Mouse (Mus musculus) intestine, postnatal 0 days (tissue): ENCODE measurements around the gene Gm16253. TPM values are rescaled to one million over a fixed set of nuclear protein-coding genes. Genes with fewer than 3 reads are reported as not detected.

Source experiments
- ATAC-seq: fragments of 200-750 bp; cut with Nextera tagmentation; 2 replicates; pipeline ENCODE4 v1.8.0; 2017; ENCODE audit warnings: mild to moderate bottlenecking, moderate TSS enrichment, moderate library complexity
- H3K27ac ChIP-seq: fragments of 300-500 bp; sonication (generic); 2 replicates; pipeline ENCODE4 v1.5.1; 2014; ENCODE audit warnings: mild to moderate bottlenecking, low read depth, low read length, moderate library complexity
- H3K27me3 ChIP-seq: fragments of 300-500 bp; sonication (generic); replicated peaks from 2 replicates; pipeline ENCODE4 v1.6.1; 2014; ENCODE audit warnings: low read length, mixed read lengths; ENCODE audit not compliant: control insufficient read depth, insufficient read depth
- H3K36me3 ChIP-seq: fragments of 300-500 bp; sonication (generic); 2 replicates; pipeline ENCODE4 v1.6.1; 2014; ENCODE audit warnings: mild to moderate bottlenecking, moderate library complexity; ENCODE audit not compliant: control insufficient read depth, insufficient read depth
- H3K4me1 ChIP-seq: fragments of 300-500 bp; sonication (generic); replicated peaks from 2 replicates; pipeline ENCODE4 v1.6.1; 2014; ENCODE audit warnings: antibody characterized with exemption, low read length, mixed read lengths; ENCODE audit not compliant: control insufficient read depth, insufficient read depth
- H3K4me2 ChIP-seq: fragments of 300-500 bp; sonication (generic); replicated peaks from 2 replicates; pipeline ENCODE4 v1.6.1; 2014; ENCODE audit warnings: low read depth, mild to moderate bottlenecking, moderate library complexity
- H3K4me3 ChIP-seq: fragments of 300-500 bp; sonication (generic); 2 replicates; pipeline ENCODE4 v1.5.1; 2014; ENCODE audit warnings: low read depth, low read length
- H3K9ac ChIP-seq: fragments of 300-500 bp; sonication (generic); 2 replicates; pipeline ENCODE4 v1.6.1; 2014; ENCODE audit warnings: mild to moderate bottlenecking, low read depth, low read length
- H3K9me3 ChIP-seq: fragments of 300-500 bp; sonication (generic); 2 replicates; pipeline ENCODE4 v1.6.1; 2016; ENCODE audit warnings: mixed run types; ENCODE audit not compliant: control insufficient read depth
- CTCF ChIP-seq: sonication (generic); IDR thresholded peaks from 2 replicates; pipeline ENCODE4 v1.5.1; 2016; ENCODE audit warnings: low read depth, mild to moderate bottlenecking, control low read depth, antibody characterized with exemption, moderate library complexity
- WGBS: fragments of 180-500 bp; shearing (Covaris S2); extraction: QIAGEN DNeasy Blood & Tissue Kit; methylation state at CpG from one replicate; pipeline ENCODE4 v1.1.7; 2014; 5-methylcytosine and 5-hydroxymethylcytosine counted together
- polyA plus RNA-seq: library from polyadenylated mRNA; unstranded; fragments of >200 nt; fragmentation: Nextera tagmentation; extraction: Ambion mirVana; gene quantifications from 2 replicates; pipeline ENCODE4 v1.2.1, GENCODE M21; 2015

Gene Gm16253
- polyA plus RNA-seq, 1 experiment from 2014 or later: 0.31 TPM

GRCm38 (mm10) chr3:96555041-96555596 lies 21.7 kb upstream of the Gm16253 start:
- Histone ChIP-seq H3K9ac (no peak overlapping the region), H3K4me1 (0 out of 2 replicates have a peak, but pooled peaks cover 3% of the 10 kb centered on the region), H3K4me2 (peak overlapping the region; percentile 37), H3K36me3 (peaks cover 12% of the 10 kb centered on the region), H3K27me3 (no peaks in the 10 kb centered on the region), H3K4me3 (no peak overlapping the region), H3K9me3 (no peaks in the 10 kb centered on the region), H3K27ac (peak overlapping the region; percentile 98)
- WGBS: 35% methylated on average over 12 of the region's 12 CpGs
- ATAC-seq: no peak
- TF ChIP-seq CTCF: no peak

- TF ChIP-seq CTCF: no peak
- 0 out of 2 replicates have a peak, but pooled peaks cover 3% of the 10 kb centered on the region for H3K4me1 ChIP-seq
- peak overlapping the region; percentile 83 for H3K4me2 ChIP-seq
- peak overlapping the region; percentile 65 for H3K4me3 ChIP-seq
- peak overlapping the region; percentile 98 for H3K27ac ChIP-seq
- peak overlapping the region; percentile 90; the same call in 1 of the 2 replicates for H3K9ac ChIP-seq
- no peak for ATAC-seq
- 69% methylated on average over 15 of the region's 15 CpGs for WGBS
- no peaks in the 10 kb centered on the region for H3K9me3 ChIP-seq
- H3K36me3 ChIP-seq: peaks cover 21% of the 10 kb centered on the region
- no peaks in the 10 kb centered on the region for H3K27me3 ChIP-seq
Observed at GRCm38 (mm10) chr3:96555999-96556614, 20.7 kb upstream of the Gm16253 start.

- Histone ChIP-seq H3K27me3 (no peaks in the 10 kb centered on the region), H3K27ac (peak overlapping the region; percentile 98), H3K4me1 (no peaks in the 10 kb centered on the region), H3K4me3 (peak overlapping the region; percentile 65), H3K9ac (peak overlapping the region; percentile 90), H3K4me2 (peak overlapping the region; percentile 83), H3K9me3 (no peaks in the 10 kb centered on the region), H3K36me3 (peaks cover 25% of the 10 kb centered on the region)
- WGBS: 5% methylated on average over 22 of the region's 22 CpGs
- no peak for TF ChIP-seq CTCF
- no peak for ATAC-seq
Observed at GRCm38 (mm10) chr3:96556651-96557635, 19.8 kb upstream of the Gm16253 start.

GRCm38 (mm10) chr3:96557694-96558093 lies 19.1 kb upstream of the Gm16253 start, which contains the start of gene Txnip:
Txnip (plus strand) TSS chr3:96557957.
- Histone ChIP-seq H3K4me3 (peak within 1 kb of the TSS; percentile 65), H3K27ac (peak within 1 kb of the TSS; percentile 98), H3K27me3 (no peaks in the 10 kb centered on the region), H3K9ac (peak within 1 kb of the TSS; percentile 90), H3K4me1 (no peaks in the 10 kb centered on the region), H3K36me3 (peaks cover 25% of the 10 kb centered on the region), H3K4me2 (peak within 1 kb of the TSS; percentile 83), H3K9me3 (no peaks in the 10 kb centered on the region)
- WGBS: under 1% methylated on average over 26 of the region's 26 CpGs
- peak; percentile 66 for TF ChIP-seq CTCF
- ATAC-seq: peak; percentile 94

- peak overlapping the region; percentile 72 for H3K4me2 ChIP-seq
- no peak for TF ChIP-seq CTCF
- ATAC-seq: 0 out of 2 replicates have a peak, but pooled peaks have one; percentile 5
- H3K27ac ChIP-seq: peak overlapping the region; percentile 92
- no peaks in the 10 kb centered on the region for H3K27me3 ChIP-seq
- H3K9ac ChIP-seq: peak overlapping the region; percentile 90
- peak overlapping the region; percentile 65 for H3K4me3 ChIP-seq
- H3K36me3 ChIP-seq: peaks cover 25% of the 10 kb centered on the region
- H3K4me1 ChIP-seq: no peaks in the 10 kb centered on the region
- WGBS: under 1% methylated on average over 17 of the region's 17 CpGs
- no peaks in the 10 kb centered on the region for H3K9me3 ChIP-seq
Observed at GRCm38 (mm10) chr3:96558159-96558558, 18.6 kb upstream of the Gm16253 start.
